Mouse (Mus musculus) heart, embryonic 14.5 days (tissue): ENCODE measurements around the gene Thap7. TPM values are rescaled to one million over a fixed set of nuclear protein-coding genes. Genes with fewer than 3 reads are reported as not detected.
"Not testable (repeated sequence)": the region's sequence is repeated elsewhere in the genome, so short reads cannot be mapped to it uniquely, and the experiment has no call there.

Source experiments
- ATAC-seq: fragments of 200-750 bp; cut with Nextera tagmentation; 2 replicates; pipeline ENCODE4 v1.8.0; 2017; ENCODE audit warnings: low read depth, moderate TSS enrichment; ENCODE audit not compliant: insufficient number of reproducible peaks, insufficient read depth, low FRiP score
- H3K27ac ChIP-seq, 2 experiments: fragments of 200-500 bp in 1 of 2; fragments of 300-500 bp in 1 of 2; sonication (generic) in 1 of 2; replicated peaks in 1 of 2; 2 replicates each; pipeline ENCODE4 v1.5.1; 2012 to 2014; ENCODE audit warnings: low read depth in 2 of 2, low read length in 2 of 2, control low read depth in 1 of 2, mild to moderate bottlenecking in 1 of 2, mixed read lengths in 1 of 2; ENCODE audit not compliant: control insufficient read depth in 1 of 2, insufficient read depth in 1 of 2
- H3K27me3 ChIP-seq: fragments of 300-500 bp; sonication (generic); 2 replicates; pipeline ENCODE4 v1.6.1; 2014; ENCODE audit warnings: mild to moderate bottlenecking, low read length, control low read depth; ENCODE audit not compliant: control insufficient read depth, insufficient read depth
- H3K36me3 ChIP-seq: fragments of 300-500 bp; sonication (generic); 2 replicates; pipeline ENCODE4 v1.6.1; 2014; ENCODE audit warnings: mild to moderate bottlenecking, control low read depth, low read length, mixed read lengths; ENCODE audit not compliant: control insufficient read depth, insufficient read depth
- H3K4me1 ChIP-seq, 2 experiments: fragments of 200-500 bp in 1 of 2; fragments of 300-500 bp in 1 of 2; sonication (generic) in 1 of 2; 2 replicates each; pipeline ENCODE4 v1.6.1; 2012 to 2014; ENCODE audit warnings: low read length in 2 of 2, control low read depth in 1 of 2, mixed read lengths in 1 of 2; ENCODE audit not compliant: control insufficient read depth in 2 of 2, insufficient read depth in 2 of 2
- H3K4me2 ChIP-seq: fragments of 300-500 bp; sonication (generic); 2 replicates; pipeline ENCODE4 v1.6.1; 2014; ENCODE audit warnings: mild to moderate bottlenecking, low read length
- H3K4me3 ChIP-seq, 2 experiments: fragments of 200-500 bp in 1 of 2; fragments of 300-500 bp in 1 of 2; sonication (generic) in 1 of 2; 2 replicates each; pipeline ENCODE4 v1.5.1; 2012 to 2014; ENCODE audit warnings: low read length in 2 of 2, mild to moderate bottlenecking in 2 of 2, control low read depth in 1 of 2, low read depth in 1 of 2, moderate library complexity in 1 of 2; ENCODE audit not compliant: control insufficient read depth in 1 of 2, insufficient read depth in 1 of 2
- H3K9ac ChIP-seq: fragments of 300-500 bp; sonication (generic); 2 replicates; pipeline ENCODE4 v1.6.1; 2014; ENCODE audit warnings: mild to moderate bottlenecking, low read length
- H3K9me3 ChIP-seq: fragments of 300-500 bp; sonication (generic); 2 replicates; pipeline ENCODE4 v1.6.1; 2016; ENCODE audit warnings: low read length, control low read depth; ENCODE audit not compliant: control insufficient read depth
- WGBS: fragments of 180-500 bp; shearing (Covaris S2); extraction: QIAGEN DNeasy Blood & Tissue Kit; methylation state at CpG from one replicate; pipeline ENCODE4 v1.1.7; 2014; 5-methylcytosine and 5-hydroxymethylcytosine counted together
- polyA plus RNA-seq: library from polyadenylated mRNA; unstranded; fragments of >200 nt; fragmentation: Nextera tagmentation; extraction: Ambion mirVana; gene quantifications from 2 replicates; pipeline ENCODE4 v1.2.1, GENCODE M21; 2014

Gene Thap7
- polyA plus RNA-seq, 1 experiment from 2014 or later = 27.1 TPM

DNA sequence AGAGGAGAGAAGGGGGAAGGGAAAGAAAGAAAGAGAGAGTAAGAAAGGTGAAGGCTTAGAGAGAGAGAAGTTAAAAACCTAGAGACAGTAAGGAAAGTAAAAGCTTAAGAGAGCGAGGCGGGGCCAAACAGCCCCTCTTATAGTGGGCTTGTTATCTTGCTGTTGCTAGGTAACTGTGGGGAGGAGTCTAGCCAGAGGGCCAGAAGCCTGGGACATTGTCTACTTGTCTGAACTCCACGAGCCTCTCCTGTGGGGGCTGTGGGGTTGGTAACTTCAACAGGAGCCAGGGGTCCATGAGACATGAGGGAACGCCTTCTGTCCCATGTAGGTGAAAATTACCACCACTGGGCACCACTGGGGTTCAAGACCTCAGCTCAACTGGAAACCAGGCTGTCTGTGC, 23.8 kb upstream of the Thap7 start:
- not testable (repeated sequence) for H3K27me3 ChIP-seq, H3K9me3 ChIP-seq, ATAC-seq, H3K36me3 ChIP-seq
- Histone ChIP-seq H3K4me3 (peak overlapping the region in 1 of 2 experiments; percentile 33; a peak in 1 of 4 replicates), H3K9ac (peak overlapping the region; percentile 44; the same call in 1 of the 2 replicates), H3K4me1 (peaks cover 26 to 33% of the 10 kb centered on the region in 2 experiments), H3K27ac (peak overlapping the region; percentile 77 to 83), H3K4me2 (peak overlapping the region; percentile 62)
- WGBS = 18% methylated on average over 4 of the region's 4 CpGs

DNA sequence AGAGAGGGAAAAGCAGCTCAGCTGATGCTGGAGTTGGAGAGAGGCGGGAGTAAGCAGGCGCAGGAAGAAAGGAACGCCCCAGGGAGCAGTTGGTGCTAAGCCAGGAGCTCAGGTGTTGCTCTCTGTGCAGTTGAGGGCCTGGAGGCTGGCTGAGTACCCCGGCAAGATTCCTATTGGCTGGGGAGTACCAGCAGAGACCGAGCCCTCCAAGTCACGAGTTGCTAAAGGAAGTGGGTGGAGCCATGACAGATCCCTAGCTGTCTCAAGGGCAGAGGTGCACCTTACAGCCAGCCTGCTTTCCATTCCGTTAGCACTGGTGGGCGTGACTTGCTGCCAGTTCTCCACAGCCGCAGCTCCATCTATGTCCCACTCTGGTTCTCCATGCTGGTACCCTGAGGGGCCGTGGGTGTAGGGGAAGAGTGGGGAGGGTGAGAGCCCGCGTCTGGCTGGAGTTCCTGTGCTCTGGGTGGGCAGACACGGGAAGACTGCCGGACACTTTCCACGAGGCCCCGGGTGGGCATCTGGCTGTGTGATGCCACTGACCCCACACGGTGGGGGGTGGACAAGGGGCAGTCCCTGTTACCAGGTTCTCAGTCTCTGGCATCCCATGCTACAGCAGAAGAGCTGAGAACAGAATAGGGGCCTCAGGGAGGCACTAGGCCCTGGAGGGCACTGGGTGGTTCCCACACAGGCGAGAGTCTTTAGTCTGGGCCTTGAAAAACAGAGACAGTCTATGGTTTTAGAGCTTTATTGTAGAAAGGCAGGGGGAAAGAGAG, 23.2 kb upstream of the Thap7 start:
- Histone ChIP-seq H3K9ac (peak overlapping the region; percentile 44), H3K9me3 (no peaks in the 10 kb centered on the region), H3K27ac (peak overlapping the region; percentile 77 to 83), H3K36me3 (no peaks in the 10 kb centered on the region), H3K27me3 (no peaks in the 10 kb centered on the region), H3K4me3 (peak overlapping the region; percentile 12 to 33), H3K4me1 (peaks cover 24 to 31% of the 10 kb centered on the region in 2 experiments), H3K4me2 (peak overlapping the region; percentile 62)
- WGBS = 7% methylated on average over 18 of the region's 18 CpGs
- peak; percentile 86 for ATAC-seq

DNA sequence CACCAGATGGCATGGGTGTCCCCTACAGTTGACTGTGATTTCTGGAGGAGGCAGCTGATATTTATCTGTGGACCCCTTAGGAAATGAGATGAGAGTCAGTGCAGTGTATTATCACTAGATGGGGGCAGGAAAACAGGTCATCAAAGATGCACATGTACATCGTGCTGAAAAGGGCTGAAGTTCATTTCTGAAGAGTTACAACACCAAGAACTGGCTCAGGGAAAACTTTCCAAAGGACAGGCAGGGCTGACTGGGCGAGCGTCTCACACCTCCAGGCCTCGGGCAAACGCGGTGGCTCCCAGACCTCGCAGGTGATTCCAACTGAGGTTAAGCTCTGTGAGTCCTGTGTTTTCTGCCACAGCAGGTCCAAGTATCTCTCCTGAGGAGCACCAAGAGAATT, 21.9 kb upstream of the Thap7 start:
- Histone ChIP-seq H3K4me3 (no peak overlapping the region), H3K27me3 (no peaks in the 10 kb centered on the region), H3K27ac (no peak overlapping the region), H3K36me3 (no peaks in the 10 kb centered on the region), H3K4me1 (peaks cover 13 to 20% of the 10 kb centered on the region in 2 experiments), H3K9ac (no peak overlapping the region), H3K4me2 (no peak overlapping the region), H3K9me3 (no peaks in the 10 kb centered on the region)
- 57% methylated on average over 7 of the region's 7 CpGs for WGBS
- ATAC-seq = no peak

DNA sequence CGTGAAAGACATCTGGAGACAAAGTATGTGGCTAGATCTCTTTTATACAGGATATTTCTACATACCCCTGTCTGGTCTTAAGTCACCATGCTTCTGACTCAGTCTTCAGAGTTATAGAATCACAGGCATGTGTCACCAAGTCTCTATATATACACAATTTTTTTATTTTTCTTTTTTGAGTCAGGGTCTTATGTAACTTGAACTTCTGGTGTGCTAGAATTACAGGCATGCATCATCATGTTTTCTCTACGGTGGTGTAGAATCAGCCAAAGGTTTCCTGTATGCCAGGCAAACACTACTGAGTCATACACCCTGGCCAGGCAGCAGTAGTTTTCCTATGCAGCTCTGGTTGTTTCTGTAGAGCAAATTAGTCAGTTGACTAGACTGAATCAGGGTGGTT, 11.7 kb upstream of the Thap7 start:
- H3K9ac ChIP-seq = no peak overlapping the region
- no peak overlapping the region for H3K4me2 ChIP-seq
- H3K27me3 ChIP-seq = peaks cover 8% of the 10 kb centered on the region; the same call in 1 of the 2 replicates
- H3K9me3 ChIP-seq = no peaks in the 10 kb centered on the region
- H3K36me3 ChIP-seq = no peaks in the 10 kb centered on the region
- H3K4me1 ChIP-seq = no peaks in the 10 kb centered on the region
- H3K27ac ChIP-seq = no peak overlapping the region
- 66% methylated on average over 2 of the region's 2 CpGs for WGBS
- no peak overlapping the region for H3K4me3 ChIP-seq
- no peak for ATAC-seq

DNA sequence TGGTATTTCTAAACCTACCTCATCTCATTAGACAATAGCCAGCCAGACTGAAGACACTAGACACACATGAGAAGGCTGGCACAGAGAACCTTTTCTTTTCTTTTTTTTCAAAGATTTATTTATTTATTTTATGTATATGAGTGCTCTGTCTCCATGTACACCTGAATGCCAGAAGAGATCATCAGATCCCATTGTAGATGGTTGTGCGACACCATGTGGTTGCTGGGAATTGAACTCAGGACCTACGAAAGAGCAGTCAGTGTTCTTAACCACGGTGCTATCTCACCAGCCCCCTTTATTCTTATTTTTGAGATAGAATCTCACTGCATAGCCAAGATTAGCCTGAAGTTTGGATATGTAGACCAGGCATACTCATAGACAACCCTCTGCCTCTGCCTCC, 5.6 kb upstream of the Thap7 start:
- Histone ChIP-seq H3K9ac (no peak overlapping the region), H3K9me3 (no peaks in the 10 kb centered on the region), H3K4me1 (peaks cover 0 to under 1% of the 10 kb centered on the region in 2 experiments; a peak in 3 of 4 replicates), H3K4me2 (no peak overlapping the region), H3K27ac (no peak overlapping the region), H3K27me3 (peaks cover 8% of the 10 kb centered on the region; the same call in 1 of the 2 replicates), H3K36me3 (no peaks in the 10 kb centered on the region), H3K4me3 (no peak overlapping the region)
- no peak for ATAC-seq
- WGBS = 90% methylated on average over 3 of the region's 3 CpGs

DNA sequence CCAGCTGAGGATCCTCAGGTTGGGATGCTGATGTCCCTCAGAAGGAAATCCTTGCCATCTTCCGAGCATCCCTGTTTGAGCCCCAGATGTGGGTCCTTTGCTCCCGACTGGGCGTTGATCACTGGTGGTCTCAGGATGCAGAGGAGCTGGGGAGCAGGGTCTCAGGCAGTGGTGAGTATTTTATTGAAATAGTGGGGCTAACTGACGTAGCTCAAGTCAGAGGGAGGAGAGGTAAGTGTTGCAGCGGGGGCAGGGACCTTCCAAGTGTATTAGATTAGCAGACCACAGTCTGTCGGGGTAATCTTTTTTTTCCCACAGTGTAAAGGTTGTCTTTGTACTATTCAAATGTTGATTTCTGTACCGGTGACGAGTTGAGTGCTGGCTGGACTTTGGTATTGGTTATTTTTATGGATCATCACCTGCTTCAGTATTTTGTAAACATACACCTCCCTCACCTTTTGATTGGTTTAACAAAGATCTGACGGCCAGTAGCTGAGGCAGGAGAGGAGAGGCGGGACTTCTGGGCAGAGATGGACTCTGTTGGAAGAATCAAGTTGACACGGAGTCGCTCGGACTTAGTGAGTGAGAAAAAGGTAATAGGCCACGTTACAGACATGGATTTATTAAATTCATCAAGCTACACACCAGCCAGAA, 1.9 kb upstream of the Thap7 start:
- peaks cover 5 to 10% of the 10 kb centered on the region in 2 experiments for H3K4me1 ChIP-seq
- WGBS = 57% methylated on average over 14 of the region's 14 CpGs
- H3K9ac ChIP-seq = no peak overlapping the region
- no peak for ATAC-seq
- no peak overlapping the region for H3K4me3 ChIP-seq
- H3K9me3 ChIP-seq = no peaks in the 10 kb centered on the region
- no peaks in the 10 kb centered on the region for H3K27me3 ChIP-seq
- H3K4me2 ChIP-seq = no peak overlapping the region
- H3K27ac ChIP-seq = no peak overlapping the region
- peaks cover 14% of the 10 kb centered on the region for H3K36me3 ChIP-seq

DNA sequence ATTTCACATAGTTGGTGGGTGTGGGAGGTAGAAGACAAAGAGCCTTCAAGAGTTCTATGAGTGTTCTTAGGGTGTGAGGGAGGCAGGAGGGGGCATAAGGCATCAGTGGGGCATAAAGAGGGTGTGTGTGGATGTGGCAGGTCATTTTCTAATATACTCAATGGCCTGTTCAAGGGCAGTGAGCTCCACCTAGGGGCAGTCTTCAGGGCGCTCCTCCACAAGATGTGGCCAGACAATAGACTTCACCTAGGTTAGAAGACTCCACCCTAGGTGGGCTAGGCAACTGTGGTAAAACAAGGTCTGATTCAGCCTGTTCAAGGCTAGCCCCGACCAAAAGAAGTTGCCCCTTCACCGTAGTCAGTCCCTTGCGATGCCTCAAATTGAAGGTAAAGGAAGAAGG, 1.3 kb upstream of the Thap7 start:
- no peak overlapping the region for H3K4me2 ChIP-seq
- 49% methylated on average over 4 of the region's 4 CpGs for WGBS
- peaks cover 19% of the 10 kb centered on the region for H3K36me3 ChIP-seq
- no peak for ATAC-seq
- H3K9me3 ChIP-seq = no peaks in the 10 kb centered on the region
- H3K27me3 ChIP-seq = no peaks in the 10 kb centered on the region
- no peak overlapping the region for H3K9ac ChIP-seq
- no peak overlapping the region; a peak in 1 of 4 replicates for H3K4me3 ChIP-seq
- H3K27ac ChIP-seq = no peak overlapping the region
- peaks cover 5 to 10% of the 10 kb centered on the region in 2 experiments for H3K4me1 ChIP-seq
